Mouse (Mus musculus): Measurements from ENCODE around the gene Rsph3a. TPM values are rescaled to one million over a fixed set of nuclear protein-coding genes. Genes with fewer than 3 reads are reported as not detected.
A peak's percentile ranks its signal among the peaks of the same experiment; 100 is the strongest.
"Not testable (repeated sequence)": the region's sequence is repeated elsewhere in the genome, so short reads cannot be mapped to it uniquely, and the experiment has no call there.

Gene Rsph3a
- total and polyA plus RNA-seq, 3 experiments: 26.6 to 58.5 (median 38.7) TPM

DNA sequence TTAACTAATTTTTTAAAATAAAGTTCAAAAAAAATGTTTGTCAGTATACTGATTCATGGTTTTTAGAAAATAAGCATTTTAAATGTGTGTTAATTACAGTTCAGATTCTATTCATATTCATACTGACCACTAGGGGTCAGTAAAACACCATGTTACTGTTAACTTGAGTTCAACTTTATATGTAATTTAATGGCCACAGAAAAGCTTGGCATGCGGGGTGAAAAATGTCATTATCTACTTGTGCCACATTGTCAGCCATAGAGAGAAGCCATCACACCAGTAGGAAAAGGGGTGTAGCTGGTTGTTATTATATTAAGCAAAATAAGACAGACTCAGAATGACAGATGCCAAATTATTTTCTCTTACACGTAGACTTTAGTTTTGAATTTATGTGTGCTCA is 38.1 kb downstream of the Rsph3a start:
- intact Hi-C loops (cut with DNase I); H3K27ac ChIP-seq: not testable (repeated sequence)
- WGBS: 67% methylated on average over 1 of the region's 2 CpGs

GRCm38 (mm10) chr17:7985597-7985996 is 40.2 kb downstream of the Rsph3a start:
- H3K4me3 ChIP-seq; H3K27ac ChIP-seq; H3K4me1 ChIP-seq (ENCODE audit: control insufficient read depth, insufficient read depth, low read length); H3K36me3 ChIP-seq (ENCODE audit: control insufficient read depth, insufficient read depth, low read length); H3K27me3 ChIP-seq (ENCODE audit: control insufficient read depth, insufficient read depth, low read length); DNase-seq; H3K79me2 ChIP-seq (replicated peaks; ENCODE audit: control insufficient read depth, insufficient read depth, low read length); H3K9ac ChIP-seq (ENCODE audit: low read depth, low read length); intact Hi-C loops (cut with DNase I): not testable (repeated sequence)
- WGBS: 42% methylated on average over 4 of the region's 4 CpGs

More for the DNA sequence above, 38.1 kb downstream of the Rsph3a start:
- not testable (repeated sequence) for H3K4me1 ChIP-seq (ENCODE audit: control insufficient read depth, insufficient read depth, low read length); DNase-seq; H3K36me3 ChIP-seq (ENCODE audit: control insufficient read depth, insufficient read depth, low read length); H3K79me2 ChIP-seq (replicated peaks; ENCODE audit: control insufficient read depth, insufficient read depth, low read length); H3K9ac ChIP-seq (ENCODE audit: low read depth, low read length); H3K4me3 ChIP-seq; H3K27me3 ChIP-seq (ENCODE audit: control insufficient read depth, insufficient read depth, low read length)
- TF ChIP-seq CTCF (IDR thresholded peaks at IDR 0.05): peak; percentile 38

- H3K9ac ChIP-seq (ENCODE audit: low read depth, low read length); H3K4me3 ChIP-seq; intact Hi-C loops (cut with DNase I); H3K27ac ChIP-seq; H3K36me3 ChIP-seq (ENCODE audit: control insufficient read depth, insufficient read depth, low read length); H3K4me1 ChIP-seq (ENCODE audit: control insufficient read depth, insufficient read depth, low read length); DNase-seq; H3K79me2 ChIP-seq (replicated peaks; ENCODE audit: control insufficient read depth, insufficient read depth, low read length); H3K27me3 ChIP-seq (ENCODE audit: control insufficient read depth, insufficient read depth, low read length): not testable (repeated sequence)
- WGBS: 83% methylated on average over 7 of the region's 7 CpGs
These were observed 41.6 kb downstream of the Rsph3a start for GRCm38 (mm10) chr17:7987038-7987437.

- H3K36me3 ChIP-seq (ENCODE audit: control insufficient read depth, insufficient read depth, low read length); DNase-seq; H3K79me2 ChIP-seq (replicated peaks; ENCODE audit: control insufficient read depth, insufficient read depth, low read length); intact Hi-C loops (cut with DNase I); H3K4me3 ChIP-seq; H3K4me1 ChIP-seq (ENCODE audit: control insufficient read depth, insufficient read depth, low read length); H3K27me3 ChIP-seq (ENCODE audit: control insufficient read depth, insufficient read depth, low read length); H3K9ac ChIP-seq (ENCODE audit: low read depth, low read length); H3K27ac ChIP-seq: not testable (repeated sequence)
- 76% methylated on average over 10 of the region's 10 CpGs for WGBS
These were observed 57.8 kb downstream of the Rsph3a start for GRCm38 (mm10) chr17:8003248-8003647.

DNA sequence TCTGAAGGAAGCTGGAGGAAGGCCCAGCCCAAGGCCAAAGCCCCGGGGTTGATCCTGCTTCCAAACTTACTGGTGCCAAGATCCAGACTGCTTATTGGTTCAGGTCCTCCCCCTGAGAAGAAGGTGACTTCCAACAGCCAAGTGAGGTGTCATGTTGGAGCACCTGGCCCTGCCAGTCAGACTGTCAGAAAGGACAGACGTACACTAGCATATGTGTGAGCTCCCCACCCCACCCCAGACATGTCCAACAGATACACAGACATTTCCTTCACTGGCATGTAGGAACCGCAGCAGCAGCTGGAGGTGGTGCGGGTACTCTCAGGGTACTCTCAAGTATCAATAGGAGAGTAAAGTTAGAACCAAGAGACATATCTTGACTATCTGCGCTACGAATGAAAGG is 61.4 kb downstream of the Rsph3a start:
- DNase-seq; H3K36me3 ChIP-seq (ENCODE audit: control insufficient read depth, insufficient read depth, low read length); H3K9ac ChIP-seq (ENCODE audit: low read depth, low read length); H3K27ac ChIP-seq; intact Hi-C loops (cut with DNase I); H3K4me3 ChIP-seq; H3K4me1 ChIP-seq (ENCODE audit: control insufficient read depth, insufficient read depth, low read length); H3K27me3 ChIP-seq (ENCODE audit: control insufficient read depth, insufficient read depth, low read length); H3K79me2 ChIP-seq (replicated peaks; ENCODE audit: control insufficient read depth, insufficient read depth, low read length): not testable (repeated sequence)
- 75% methylated on average over 2 of the region's 6 CpGs for WGBS

- 56% methylated on average over 6 of the region's 7 CpGs for WGBS
- H3K36me3 ChIP-seq (ENCODE audit: control insufficient read depth, insufficient read depth, low read length); H3K9ac ChIP-seq (ENCODE audit: low read depth, low read length); H3K79me2 ChIP-seq (replicated peaks; ENCODE audit: control insufficient read depth, insufficient read depth, low read length); intact Hi-C loops (cut with DNase I); DNase-seq; H3K27ac ChIP-seq; H3K4me3 ChIP-seq; H3K27me3 ChIP-seq (ENCODE audit: control insufficient read depth, insufficient read depth, low read length); H3K4me1 ChIP-seq (ENCODE audit: control insufficient read depth, insufficient read depth, low read length): not testable (repeated sequence)
These were observed 64.2 kb downstream of the Rsph3a start for GRCm38 (mm10) chr17:8009565-8009964.

DNA sequence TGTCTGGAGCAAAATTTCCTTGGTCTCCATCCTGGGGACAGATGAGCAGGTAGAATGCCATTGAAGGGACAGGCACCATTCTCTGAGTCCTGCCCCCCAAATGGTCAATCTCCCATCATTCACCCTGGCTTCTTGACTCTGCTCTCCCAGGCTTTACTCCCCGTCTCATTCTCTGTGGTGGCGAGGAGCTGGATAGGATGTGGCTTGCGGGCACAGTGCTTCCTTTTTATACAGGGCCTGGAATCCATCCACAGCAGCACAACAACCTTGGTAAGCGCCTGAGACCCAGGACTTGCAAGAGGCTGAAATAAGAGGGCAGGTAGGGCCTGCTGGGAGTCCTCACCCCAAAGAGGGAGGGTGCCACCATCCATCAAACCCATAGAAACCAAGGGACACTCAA is 68.6 kb downstream of the Rsph3a start:
- H3K27me3 ChIP-seq (ENCODE audit: control insufficient read depth, insufficient read depth, low read length); H3K9ac ChIP-seq (ENCODE audit: low read depth, low read length); intact Hi-C loops (cut with DNase I); H3K79me2 ChIP-seq (replicated peaks; ENCODE audit: control insufficient read depth, insufficient read depth, low read length); H3K4me1 ChIP-seq (ENCODE audit: control insufficient read depth, insufficient read depth, low read length); H3K27ac ChIP-seq; H3K4me3 ChIP-seq; DNase-seq; H3K36me3 ChIP-seq (ENCODE audit: control insufficient read depth, insufficient read depth, low read length): not testable (repeated sequence)
- WGBS: 85% methylated on average over 3 of the region's 4 CpGs

DNA sequence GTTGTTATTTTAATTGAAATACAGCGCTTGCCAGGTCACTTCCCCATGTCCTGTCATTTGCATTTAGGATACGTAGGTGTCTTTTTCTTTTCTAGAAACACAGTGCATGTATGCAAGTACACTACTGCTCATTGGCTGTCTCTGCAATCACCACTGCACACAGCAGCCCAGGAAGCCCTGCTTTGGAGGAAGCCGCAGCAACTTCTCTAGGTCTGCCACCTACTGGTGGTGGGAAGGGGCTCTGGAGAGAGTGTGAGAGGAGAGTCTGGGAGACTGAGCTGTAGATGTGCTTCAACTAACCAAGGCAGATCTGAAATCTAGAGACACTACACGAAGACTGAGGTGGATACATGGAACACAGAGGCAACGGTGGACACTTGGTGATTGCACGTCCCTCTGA is 77.3 kb downstream of the Rsph3a start:
- intact Hi-C loops (cut with DNase I); H3K27me3 ChIP-seq (ENCODE audit: control insufficient read depth, insufficient read depth, low read length); DNase-seq: not testable (repeated sequence)

DNA sequence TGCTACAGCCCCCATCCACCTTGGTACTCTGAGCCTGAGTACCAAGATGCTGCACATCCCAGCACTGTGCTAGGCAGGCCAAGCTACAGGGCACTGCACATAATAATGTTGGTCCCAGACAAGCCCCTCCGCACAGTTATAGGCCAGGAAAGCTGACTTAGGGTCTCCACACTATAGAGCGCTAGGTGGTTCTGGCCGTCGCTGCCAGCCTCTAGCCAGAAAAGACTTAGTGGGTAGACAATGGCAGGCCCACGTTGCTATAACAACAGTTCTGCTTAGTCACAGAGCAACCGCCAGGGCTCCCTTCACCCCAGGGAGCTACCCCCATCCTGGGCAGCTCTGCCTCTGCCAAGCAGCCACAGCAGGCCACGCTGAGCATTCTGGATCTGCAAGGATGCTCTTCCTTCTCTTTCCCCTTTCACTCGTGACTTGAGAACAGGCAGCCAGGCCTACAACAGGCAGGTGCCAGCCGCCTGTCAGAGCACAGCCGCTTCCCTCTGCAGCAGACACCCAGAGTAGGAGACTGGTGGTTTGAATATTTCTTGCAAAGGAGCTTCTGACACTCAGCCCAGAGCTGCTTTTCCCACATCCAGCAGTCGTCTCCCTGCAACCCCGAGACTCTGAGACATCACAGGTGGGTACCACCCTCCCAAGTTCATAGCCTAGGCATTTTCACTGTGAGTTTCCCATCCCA is 82.2 kb downstream of the Rsph3a start:
- H3K27ac ChIP-seq; DNase-seq; H3K27me3 ChIP-seq (ENCODE audit: control insufficient read depth, insufficient read depth, low read length); intact Hi-C loops (cut with DNase I); H3K4me3 ChIP-seq; H3K79me2 ChIP-seq (replicated peaks; ENCODE audit: control insufficient read depth, insufficient read depth, low read length); H3K9ac ChIP-seq (ENCODE audit: low read depth, low read length); H3K4me1 ChIP-seq (ENCODE audit: control insufficient read depth, insufficient read depth, low read length); H3K36me3 ChIP-seq (ENCODE audit: control insufficient read depth, insufficient read depth, low read length): not testable (repeated sequence)
- whole genome bisulfite sequencing: no CpG with 5 or more reads among the region's 12 CpGs

More for the DNA sequence above, 77.3 kb downstream of the Rsph3a start:
- WGBS: no CpG with 5 or more reads among the region's 6 CpGs
- not testable (repeated sequence) for H3K4me1 ChIP-seq (ENCODE audit: control insufficient read depth, insufficient read depth, low read length); H3K4me3 ChIP-seq; H3K9ac ChIP-seq (ENCODE audit: low read depth, low read length); H3K27ac ChIP-seq; H3K79me2 ChIP-seq (replicated peaks; ENCODE audit: control insufficient read depth, insufficient read depth, low read length); H3K36me3 ChIP-seq (ENCODE audit: control insufficient read depth, insufficient read depth, low read length)
